Mouse (Mus musculus): ENCODE measurements around the gene Spr. TPM values are rescaled to one million over a fixed set of nuclear protein-coding genes. Genes with fewer than 3 reads are reported as not detected.
A peak's percentile ranks its signal among the peaks of the same experiment; 100 is the strongest.
"Not testable (repeated sequence)": the region's sequence is repeated elsewhere in the genome, so short reads cannot be mapped to it uniquely, and the experiment has no call there.

The Spr gene
- polyA plus RNA-seq, 1 experiment: 79.7 TPM

GRCm38 (mm10) chr6:85150386-85150785 lies 12.8 kb upstream of the Spr start:
- no peaks in the 10 kb centered on the region for H3K36me3 ChIP-seq (ENCODE audit: control insufficient read depth, insufficient read depth, low read length)
- no peaks in the 10 kb centered on the region; the same call in 1 of the 2 replicates for H3K27me3 ChIP-seq (replicated peaks; ENCODE audit: control insufficient read depth, insufficient read depth, low read length)
- H3K4me1 ChIP-seq (ENCODE audit: control insufficient read depth, insufficient read depth, low read length): no peaks in the 10 kb centered on the region
- DNase-seq: no peak
- no peak overlapping the region for H3K4me3 ChIP-seq (ENCODE audit: insufficient read depth, low read depth, low read length)
- no peak overlapping the region for H3K27ac ChIP-seq (ENCODE audit: insufficient read depth, low read depth, low read length)
- TF ChIP-seq POLR2A (IDR thresholded peaks at IDR 0.05; ENCODE audit: low read depth, low read length) (no peak), CTCF (conservative IDR thresholded peaks at IDR 0.05; ENCODE audit: insufficient read depth, insufficient read length, low read depth, low read length) (no peak)
- 91% methylated on average over 3 of the region's 3 CpGs for WGBS

- TF ChIP-seq POLR2A (IDR thresholded peaks at IDR 0.05; ENCODE audit: low read depth, low read length): no peak
- TF ChIP-seq CTCF (conservative IDR thresholded peaks at IDR 0.05; ENCODE audit: insufficient read depth, insufficient read length, low read depth, low read length): no peak
- no peak overlapping the region for H3K27ac ChIP-seq (ENCODE audit: insufficient read depth, low read depth, low read length)
- H3K36me3 ChIP-seq (ENCODE audit: control insufficient read depth, insufficient read depth, low read length): no peaks in the 10 kb centered on the region
- DNase-seq: no peak
- 49% methylated on average over 3 of the region's 3 CpGs for WGBS
- no peaks in the 10 kb centered on the region for H3K4me1 ChIP-seq (ENCODE audit: control insufficient read depth, insufficient read depth, low read length)
- H3K27me3 ChIP-seq (replicated peaks; ENCODE audit: control insufficient read depth, insufficient read depth, low read length): no peaks in the 10 kb centered on the region; the same call in 1 of the 2 replicates
- H3K4me3 ChIP-seq (ENCODE audit: insufficient read depth, low read depth, low read length): no peak overlapping the region
Measured at GRCm38 (mm10) chr6:85147636-85148035, 10.1 kb upstream of the Spr start.

GRCm38 (mm10) chr6:85144466-85144865 lies 6.9 kb upstream of the Spr start:
- no peak for TF ChIP-seq POLR2A (IDR thresholded peaks at IDR 0.05; ENCODE audit: low read depth, low read length)
- TF ChIP-seq CTCF (conservative IDR thresholded peaks at IDR 0.05; ENCODE audit: insufficient read depth, insufficient read length, low read depth, low read length): no peak
- H3K27ac ChIP-seq (ENCODE audit: insufficient read depth, low read depth, low read length): no peak overlapping the region
- no peak overlapping the region for H3K4me3 ChIP-seq (ENCODE audit: insufficient read depth, low read depth, low read length)
- no peaks in the 10 kb centered on the region for H3K36me3 ChIP-seq (ENCODE audit: control insufficient read depth, insufficient read depth, low read length)
- WGBS: 83% methylated on average over 3 of the region's 3 CpGs
- no peaks in the 10 kb centered on the region; the same call in 1 of the 2 replicates for H3K27me3 ChIP-seq (replicated peaks; ENCODE audit: control insufficient read depth, insufficient read depth, low read length)
- no peak for DNase-seq
- H3K4me1 ChIP-seq (ENCODE audit: control insufficient read depth, insufficient read depth, low read length): no peaks in the 10 kb centered on the region

GRCm38 (mm10) chr6:85141013-85141412 lies 3.4 kb upstream of the Spr start:
- H3K4me3 ChIP-seq (ENCODE audit: insufficient read depth, low read depth, low read length); H3K36me3 ChIP-seq (ENCODE audit: control insufficient read depth, insufficient read depth, low read length); H3K27ac ChIP-seq (ENCODE audit: insufficient read depth, low read depth, low read length); H3K27me3 ChIP-seq (replicated peaks; ENCODE audit: control insufficient read depth, insufficient read depth, low read length); H3K4me1 ChIP-seq (ENCODE audit: control insufficient read depth, insufficient read depth, low read length): not testable (repeated sequence)
- DNase-seq: peak; percentile 71
- peak; percentile 68 for TF ChIP-seq CTCF (conservative IDR thresholded peaks at IDR 0.05; ENCODE audit: insufficient read depth, insufficient read length, low read depth, low read length)
- 10% methylated on average over 7 of the region's 7 CpGs for WGBS

- WGBS: 98% methylated on average over 2 of the region's 2 CpGs
Measured at GRCm38 (mm10) chr6:85139534-85139933, 2.0 kb upstream of the Spr start.

GRCm38 (mm10) chr6:85136784-85137183 lies 782 bp downstream of the Spr start:
- not testable (repeated sequence) for H3K27ac ChIP-seq (ENCODE audit: insufficient read depth, low read depth, low read length); H3K36me3 ChIP-seq (ENCODE audit: control insufficient read depth, insufficient read depth, low read length); H3K4me1 ChIP-seq (ENCODE audit: control insufficient read depth, insufficient read depth, low read length); H3K27me3 ChIP-seq (replicated peaks; ENCODE audit: control insufficient read depth, insufficient read depth, low read length); DNase-seq
- 41% methylated on average over 7 of the region's 7 CpGs for WGBS
- H3K4me3 ChIP-seq (ENCODE audit: insufficient read depth, low read depth, low read length): peak overlapping the region; percentile 92

More at GRCm38 (mm10) chr6:85139534-85139933, 2.0 kb upstream of the Spr start:
- TF ChIP-seq CTCF (conservative IDR thresholded peaks at IDR 0.05; ENCODE audit: insufficient read depth, insufficient read length, low read depth, low read length): no peak
- TF ChIP-seq POLR2A (IDR thresholded peaks at IDR 0.05; ENCODE audit: low read depth, low read length): no peak
- no peak for DNase-seq
- H3K4me3 ChIP-seq (ENCODE audit: insufficient read depth, low read depth, low read length): no peak overlapping the region
- no peaks in the 10 kb centered on the region for H3K36me3 ChIP-seq (ENCODE audit: control insufficient read depth, insufficient read depth, low read length)
- H3K4me1 ChIP-seq (ENCODE audit: control insufficient read depth, insufficient read depth, low read length): no peaks in the 10 kb centered on the region
- no peak overlapping the region for H3K27ac ChIP-seq (ENCODE audit: insufficient read depth, low read depth, low read length)
- H3K27me3 ChIP-seq (replicated peaks; ENCODE audit: control insufficient read depth, insufficient read depth, low read length): no peaks in the 10 kb centered on the region

- peak; percentile 42 for DNase-seq
- H3K4me3 ChIP-seq (ENCODE audit: insufficient read depth, low read depth, low read length); H3K27me3 ChIP-seq (replicated peaks; ENCODE audit: control insufficient read depth, insufficient read depth, low read length); H3K4me1 ChIP-seq (ENCODE audit: control insufficient read depth, insufficient read depth, low read length); H3K27ac ChIP-seq (ENCODE audit: insufficient read depth, low read depth, low read length); H3K36me3 ChIP-seq (ENCODE audit: control insufficient read depth, insufficient read depth, low read length): not testable (repeated sequence)
- TF ChIP-seq CTCF (conservative IDR thresholded peaks at IDR 0.05; ENCODE audit: insufficient read depth, insufficient read length, low read depth, low read length): peak; percentile 38; the same call in 1 of the 2 replicates
- WGBS: 42% methylated on average over 3 of the region's 3 CpGs
Measured at GRCm38 (mm10) chr6:85132794-85133193, 4.8 kb downstream of the Spr start.

GRCm38 (mm10) chr6:85132237-85132636 lies 5.3 kb downstream of the Spr start:
- 79% methylated on average over 3 of the region's 3 CpGs for whole genome bisulfite sequencing
- DNase-seq; H3K36me3 ChIP-seq (ENCODE audit: control insufficient read depth, insufficient read depth, low read length): not testable (repeated sequence)

More at GRCm38 (mm10) chr6:85132237-85132636, 5.3 kb downstream of the Spr start:
- not testable (repeated sequence) for H3K4me3 ChIP-seq (ENCODE audit: insufficient read depth, low read depth, low read length); H3K27me3 ChIP-seq (replicated peaks; ENCODE audit: control insufficient read depth, insufficient read depth, low read length); H3K27ac ChIP-seq (ENCODE audit: insufficient read depth, low read depth, low read length); H3K4me1 ChIP-seq (ENCODE audit: control insufficient read depth, insufficient read depth, low read length)

All from kidney, adult 2 months (tissue).